Mouse (Mus musculus) MEL (cell line): ENCODE results near the gene Wdr72. TPM values are rescaled to one million over a fixed set of nuclear protein-coding genes. Genes with fewer than 3 reads are reported as not detected.

Experiments used
- DNase-seq: peaks from one replicate; pipeline ENCODE4 v3.0.0; 2011; ENCODE audit warnings: low read depth, low spot score
- H3K27ac ChIP-seq: 2 replicates; pipeline ENCODE4 v1.5.1; 2012; ENCODE audit warnings: low read depth, mild to moderate bottlenecking, control low read depth, low read length, moderate library complexity; ENCODE audit not compliant: control insufficient read depth
- H3K27me3 ChIP-seq, 2 experiments: fragments of 150-350 bp in 1 of 2; sonication (generic) in 1 of 2; 2 replicates each; pipeline ENCODE4 v1.6.1; 2012; ENCODE audit warnings: low read length in 2 of 2, mild to moderate bottlenecking in 2 of 2, improper control_type of control experiment in 1 of 2, moderate library complexity in 1 of 2; ENCODE audit not compliant: insufficient read depth in 2 of 2, control insufficient read depth in 1 of 2
- H3K36me3 ChIP-seq, 2 experiments: 2 replicates each; pipeline ENCODE4 v1.6.1; 2012 to 2014; ENCODE audit warnings: low read length in 2 of 2, improper control_type of control experiment in 1 of 2, inconsistent platforms in 1 of 2, mild to moderate bottlenecking in 1 of 2; ENCODE audit not compliant: insufficient read depth in 2 of 2, control insufficient read depth in 1 of 2
- H3K4me1 ChIP-seq, 2 experiments: fragments of 150-350 bp in 1 of 2; sonication (generic) in 1 of 2; 2 replicates each; pipeline ENCODE4 v1.6.1; 2012; ENCODE audit warnings: low read length in 2 of 2, improper control_type of control experiment in 1 of 2, mild to moderate bottlenecking in 1 of 2; ENCODE audit not compliant: insufficient read depth in 2 of 2, control insufficient read depth in 1 of 2
- H3K4me3 ChIP-seq, 2 experiments: fragments of 150-350 bp in 1 of 2; sonication (generic) in 1 of 2; 2 replicates each; pipeline ENCODE4 v1.5.1; 2012; ENCODE audit warnings: low read depth in 2 of 2, low read length in 2 of 2, mild to moderate bottlenecking in 2 of 2, moderate library complexity in 2 of 2, control low read depth in 1 of 2, improper control_type of control experiment in 1 of 2; ENCODE audit not compliant: control insufficient read depth in 1 of 2, insufficient read depth in 1 of 2
- H3K79me2 ChIP-seq: 2 replicates; pipeline ENCODE4 v1.6.1; 2012; ENCODE audit warnings: mild to moderate bottlenecking, low read length, moderate library complexity; ENCODE audit not compliant: control insufficient read depth, poor library complexity, insufficient read depth
- H3K9ac ChIP-seq: 2 replicates; pipeline ENCODE4 v1.6.1; 2012; ENCODE audit warnings: low read depth, mild to moderate bottlenecking, control low read depth, low read length, moderate library complexity; ENCODE audit not compliant: control insufficient read depth, poor library complexity, severe bottlenecking
- H3K9me3 ChIP-seq: fragments of 150-350 bp; sonication (generic); replicated peaks from 2 replicates; pipeline ENCODE4 v1.6.1; 2012; ENCODE audit warnings: mild to moderate bottlenecking, low read length, improper control_type of control experiment, moderate library complexity; ENCODE audit not compliant: insufficient read depth
- CHD2 ChIP-seq: IDR thresholded peaks from 2 replicates; pipeline ENCODE4 v1.6.1; 2011; ENCODE audit warnings: low read length, improper control_type of control experiment
- CTCF ChIP-seq, 3 experiments: IDR thresholded peaks in 2 of 3; conservative IDR thresholded peaks in 1 of 3; 2 replicates each; pipeline ENCODE4 v1.5.1; 2011 to 2012; ENCODE audit warnings: low read length in 3 of 3, low read depth in 2 of 3, mild to moderate bottlenecking in 2 of 3, improper control_type of control experiment in 1 of 3, inconsistent platforms in 1 of 3, mixed read lengths in 1 of 3, moderate library complexity in 1 of 3; ENCODE audit not compliant: control insufficient read depth in 1 of 3, insufficient read depth in 1 of 3, poor library complexity in 1 of 3, severe bottlenecking in 1 of 3
- GABPA ChIP-seq: IDR thresholded peaks from 2 replicates; pipeline ENCODE4 v1.6.1; 2012; ENCODE audit warnings: low read depth, mild to moderate bottlenecking, inconsistent platforms, low read length, improper control_type of control experiment, moderate library complexity
- GATA1 ChIP-seq: IDR thresholded peaks from 2 replicates; pipeline ENCODE4 v1.6.1; 2011; ENCODE audit warnings: low read depth, low read length, improper control_type of control experiment
- HCFC1 ChIP-seq: IDR thresholded peaks from 2 replicates; pipeline ENCODE4 v1.6.1; 2012; ENCODE audit warnings: low read depth, mild to moderate bottlenecking, inconsistent platforms, low read length, improper control_type of control experiment, moderate library complexity
- JUND ChIP-seq: IDR thresholded peaks from 2 replicates; pipeline ENCODE4 v1.6.1; 2011; ENCODE audit warnings: low read depth, mild to moderate bottlenecking, improper control_type of control experiment, low read length
- KAT2A ChIP-seq: conservative IDR thresholded peaks from 2 replicates; pipeline ENCODE4 v1.6.1; 2012; ENCODE audit warnings: low read depth, low read length, improper control_type of control experiment, inconsistent platforms
- MXI1 ChIP-seq: IDR thresholded peaks from 2 replicates; pipeline ENCODE4 v1.6.1; 2011; ENCODE audit warnings: mild to moderate bottlenecking, low read depth, low read length, improper control_type of control experiment
- MYB ChIP-seq: IDR thresholded peaks from 2 replicates; pipeline ENCODE4 v1.6.1; 2011; ENCODE audit warnings: mild to moderate bottlenecking, low read depth, low read length, improper control_type of control experiment
- NELFE ChIP-seq: IDR thresholded peaks from 2 replicates; pipeline ENCODE4 v1.6.1; 2011; ENCODE audit warnings: low read depth, low read length, improper control_type of control experiment
- NRF1 ChIP-seq: IDR thresholded peaks from 2 replicates; pipeline ENCODE4 v1.6.1; 2014; ENCODE audit warnings: low read depth, mild to moderate bottlenecking, inconsistent platforms, low read length, improper control_type of control experiment, moderate library complexity; ENCODE audit not compliant: poor library complexity, insufficient read depth, severe bottlenecking
- POLR2A ChIP-seq, 2 experiments: IDR thresholded peaks; 2 replicates each; pipeline ENCODE4 v1.6.1; 2011 to 2012; ENCODE audit warnings: low read length in 2 of 2, mild to moderate bottlenecking in 2 of 2, control low read depth in 1 of 2, improper control_type of control experiment in 1 of 2, low read depth in 1 of 2, moderate library complexity in 1 of 2; ENCODE audit not compliant: control insufficient read depth in 1 of 2, insufficient read depth in 1 of 2, poor library complexity in 1 of 2
- POLR2AphosphoS2 ChIP-seq: IDR thresholded peaks from 2 replicates; pipeline ENCODE4 v1.6.1; 2011; ENCODE audit warnings: low read length, improper control_type of control experiment
- POLR2AphosphoS5 ChIP-seq: IDR thresholded peaks from 2 replicates; pipeline ENCODE4 v1.6.1; 2012; ENCODE audit warnings: low read depth, borderline replicate concordance, mild to moderate bottlenecking, inconsistent platforms, low read length, moderate library complexity, mixed read lengths
- RAD21 ChIP-seq: IDR thresholded peaks from 2 replicates; pipeline ENCODE4 v1.6.1; 2011; ENCODE audit warnings: mild to moderate bottlenecking, low read depth, low read length, improper control_type of control experiment
- SIN3A ChIP-seq: IDR thresholded peaks from 2 replicates; pipeline ENCODE4 v1.6.1; 2012; ENCODE audit warnings: low read length, improper control_type of control experiment, inconsistent platforms
- SMC3 ChIP-seq: IDR thresholded peaks from 2 replicates; pipeline ENCODE4 v1.6.1; 2011; ENCODE audit warnings: low read depth, low read length, improper control_type of control experiment
- TAL1 ChIP-seq: IDR thresholded peaks from 2 replicates; pipeline ENCODE4 v1.6.1; 2012; ENCODE audit warnings: mild to moderate bottlenecking, inconsistent platforms, low read length, moderate library complexity, mixed read lengths
- TCF12 ChIP-seq: IDR thresholded peaks from 2 replicates; pipeline ENCODE4 v1.6.1; 2014; ENCODE audit warnings: low read depth, mild to moderate bottlenecking, inconsistent platforms, low read length, improper control_type of control experiment, moderate library complexity
- USF2 ChIP-seq, 2 experiments: IDR thresholded peaks; 2 replicates each; pipeline ENCODE4 v1.6.1; 2011 to 2012; ENCODE audit warnings: improper control_type of control experiment in 2 of 2, low read length in 2 of 2, borderline replicate concordance in 1 of 2, inconsistent platforms in 1 of 2, low read depth in 1 of 2, mild to moderate bottlenecking in 1 of 2; ENCODE audit not compliant: insufficient read depth in 1 of 2
- ZKSCAN1 ChIP-seq: IDR thresholded peaks from 2 replicates; pipeline ENCODE4 v1.6.1; 2012; ENCODE audit warnings: low read depth, mild to moderate bottlenecking, inconsistent platforms, low read length, improper control_type of control experiment, moderate library complexity
- ZMIZ1 ChIP-seq: IDR thresholded peaks from 2 replicates; pipeline ENCODE4 v1.6.1; 2012; ENCODE audit warnings: low read depth, mild to moderate bottlenecking, inconsistent platforms, low read length, improper control_type of control experiment, moderate library complexity
- polyA plus RNA-seq, 2 experiments: library from polyadenylated mRNA; stranded (reverse) in 1 of 2; unstranded in 1 of 2; fragments of >175 nt in 1 of 2; fragments of >200 nt in 1 of 2; gene quantifications; 2 replicates each; pipeline versions ENCODE4 v1.2.1 to v1.2.4; 2012; ENCODE audit warnings: low replicate concordance in 2 of 2, low read depth in 1 of 2; ENCODE audit not compliant: insufficient read length in 2 of 2, insufficient read depth in 1 of 2, missing spikeins in 1 of 2
- total RNA-seq: library from RNA; depleted of rRNA; stranded (reverse); fragments of 300-350 nt; gene quantifications from 2 replicates; pipeline ENCODE4 v1.2.3, GENCODE M21; 2012; rRNA removed

The Wdr72 gene
- not detected in 2 replicates for total RNA-seq
- polyA plus RNA-seq: not detected

- no peaks in the 10 kb centered on the region for H3K4me1 ChIP-seq
- no peaks in the 10 kb centered on the region for H3K79me2 ChIP-seq
- DNase-seq: no peak
- H3K27ac ChIP-seq: no peak within 1 kb of the TSS
- no peaks in the 10 kb centered on the region for H3K36me3 ChIP-seq
- H3K9me3 ChIP-seq: no peaks in the 10 kb centered on the region
- no peak within 1 kb of the TSS for H3K9ac ChIP-seq
- H3K4me3 ChIP-seq: no peak within 1 kb of the TSS
- no peaks in the 10 kb centered on the region for H3K27me3 ChIP-seq
- no peak for TF ChIP-seq NELFE
- TF ChIP-seq GABPA: no peak
- no peak for TF ChIP-seq ZKSCAN1
- TF ChIP-seq NRF1: no peak
These were observed at the start of gene Wdr72 for GRCm38 (mm10) chr9:74109761-74110460. Gene Wdr72 (plus strand): TSS chr9:74110356.

- no peak overlapping the region for H3K27ac ChIP-seq
- no peaks in the 10 kb centered on the region for H3K9me3 ChIP-seq
- no peaks in the 10 kb centered on the region for H3K36me3 ChIP-seq
- TF ChIP-seq GABPA: no peak
- TF ChIP-seq KAT2A: no peak
- 0 out of 2 replicates have a peak, but pooled peaks have one; percentile 10 for TF ChIP-seq SMC3
- TF ChIP-seq CTCF (IDR thresholded peaks at IDR 0.05 in 2 of 3, conservative IDR thresholded peaks at IDR 0.05 in 1 of 3; ENCODE audit: control insufficient read depth in 1 of 3, insufficient read depth in 1 of 3, low read depth in 2 of 3, low read length in 3 of 3, poor library complexity in 1 of 3, severe bottlenecking in 1 of 3): peak; percentile 26 to 38 (median 32)
- peak; percentile 10 for TF ChIP-seq RAD21
- H3K79me2 ChIP-seq: no peaks in the 10 kb centered on the region
- H3K4me3 ChIP-seq: no peak overlapping the region
- H3K4me1 ChIP-seq: no peaks in the 10 kb centered on the region
- peak; percentile 23 for DNase-seq
- no peak overlapping the region for H3K9ac ChIP-seq
- H3K27me3 ChIP-seq: no peaks in the 10 kb centered on the region
These were observed 43.9 kb upstream of the Wdr72 start for GRCm38 (mm10) chr9:74066278-74066677.

GRCm38 (mm10) chr9:74066766-74067165 lies 43.4 kb upstream of the Wdr72 start:
- Histone ChIP-seq H3K27me3 (no peaks in the 10 kb centered on the region), H3K27ac (no peak overlapping the region), H3K36me3 (no peaks in the 10 kb centered on the region), H3K9ac (no peak overlapping the region), H3K79me2 (no peaks in the 10 kb centered on the region)
- TF ChIP-seq POLR2AphosphoS5 (no peak), TAL1 (no peak), MYB (no peak), SIN3A (no peak), KAT2A (no peak), ZMIZ1 (no peak), USF2 (IDR thresholded peaks at IDR 0.05; ENCODE audit: borderline replicate concordance in 1 of 2, insufficient read depth in 1 of 2, low read depth in 1 of 2, low read length in 2 of 2) (no peak), CTCF (IDR thresholded peaks at IDR 0.05 in 2 of 3, conservative IDR thresholded peaks at IDR 0.05 in 1 of 3; ENCODE audit: control insufficient read depth in 1 of 3, insufficient read depth in 1 of 3, low read depth in 2 of 3, low read length in 3 of 3, poor library complexity in 1 of 3, severe bottlenecking in 1 of 3) (no peak), MXI1 (no peak), POLR2AphosphoS2 (no peak), CHD2 (no peak), HCFC1 (no peak), ZKSCAN1 (no peak), GATA1 (no peak), NRF1 (no peak), POLR2A (IDR thresholded peaks at IDR 0.05; ENCODE audit: control insufficient read depth in 1 of 2, insufficient read depth in 1 of 2, low read depth in 1 of 2, low read length in 2 of 2, poor library complexity in 1 of 2) (no peak), SMC3 (no peak), JUND (no peak), NELFE (no peak), TCF12 (no peak)
- TF ChIP-seq, all 39 proteins: peak for 0
- H3K9me3 ChIP-seq: no peaks in the 10 kb centered on the region
- DNase-seq: no peak
- H3K4me1 ChIP-seq: no peaks in the 10 kb centered on the region
- no peak overlapping the region for H3K4me3 ChIP-seq
